Mouse (Mus musculus) bone marrow, adult 2 months (tissue): ENCODE results near the gene Ceacam18.

Experiments used
- CTCF ChIP-seq: fragments of 200-500 bp; IDR thresholded peaks from 2 replicates; pipeline ENCODE4 v1.5.1; 2011; ENCODE audit warnings: low read length, control low read depth; ENCODE audit not compliant: control insufficient read depth, insufficient read depth
- POLR2A ChIP-seq: fragments of 200-500 bp; IDR thresholded peaks from 2 replicates; pipeline ENCODE4 v1.6.1; 2011; ENCODE audit warnings: low read depth, mild to moderate bottlenecking, control low read depth, low read length, borderline replicate concordance; ENCODE audit not compliant: control insufficient read depth

GRCm38 (mm10) chr7:43654519-43654918 is 20.0 kb downstream of the Ceacam18 start:
- TF ChIP-seq POLR2A (no peak), CTCF (no peak)
